Mouse (Mus musculus): ENCODE measurements around the gene Usp21.

GRCm38 (mm10) chr1:171249913-171250600 lies 37.7 kb downstream of the Usp21 start, which contains the start of gene Adamts4:
- no peak for TF ChIP-seq CTCF (IDR thresholded peaks at IDR 0.05; ENCODE audit: borderline replicate concordance, insufficient read depth, low read length)
- TF ChIP-seq POLR2A (IDR thresholded peaks at IDR 0.05; ENCODE audit: low read depth, low read length), result peak; percentile 98

Data from embryonic fibroblast, embryonic 13.5 days (primary cell).